Mouse (Mus musculus): ENCODE data around the gene Ppp2r2d. TPM values are rescaled to one million over a fixed set of nuclear protein-coding genes. Genes with fewer than 3 reads are reported as not detected.
A peak's percentile ranks its signal among the peaks of the same experiment; 100 is the strongest.

Ppp2r2d gene
- polyA plus RNA-seq, 1 experiment from 2014 or later: 45.3 TPM

DNA sequence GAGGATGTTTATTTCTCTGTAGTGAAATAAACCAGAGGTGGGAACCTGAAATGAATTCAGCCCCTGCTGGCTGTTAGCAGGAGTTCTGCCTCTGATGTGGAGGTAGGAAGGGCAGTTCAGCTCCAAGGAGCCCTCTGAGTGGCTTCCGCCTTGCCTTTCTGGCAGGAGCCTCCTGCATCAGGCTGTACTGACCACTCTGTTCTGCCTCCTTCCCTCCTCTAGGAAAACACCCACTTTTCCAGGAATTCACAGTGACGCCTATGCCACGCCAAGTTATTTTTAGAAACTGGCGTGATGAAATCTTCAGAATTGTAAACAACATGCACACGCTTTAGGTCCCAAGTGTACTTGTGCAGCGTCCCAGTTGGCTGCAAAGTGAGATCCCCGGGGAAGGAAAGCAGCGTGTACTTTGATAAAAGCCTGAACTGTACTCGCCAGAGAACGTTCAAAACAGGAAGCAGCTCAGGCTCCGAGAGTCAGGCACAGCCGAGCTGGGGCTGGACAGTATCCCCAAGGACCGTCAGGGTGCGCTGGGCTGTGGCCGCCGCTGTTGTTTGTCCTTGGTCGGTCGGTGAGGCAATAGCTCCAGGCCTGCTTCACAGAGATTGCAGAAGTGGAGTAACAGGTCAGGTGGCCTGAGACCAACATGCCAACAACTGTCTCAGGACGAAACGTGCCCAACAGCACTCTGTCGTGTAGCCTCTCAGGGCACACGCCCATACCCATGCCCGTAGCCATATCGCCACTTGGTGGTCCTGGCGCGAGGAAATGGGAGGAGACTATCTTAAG, 73.5 kb downstream of the Ppp2r2d start:
- CTCF ChIA-PET: no interaction called here
- no peaks in the 10 kb centered on the region for H3K27me3 ChIP-seq
- in situ Hi-C loops (cut with MboI; ENCODE audit: low pct_unique_long_range_greater_than_20kb): no loop called here
- ATAC-seq (peak; percentile 80), DNase-seq (ENCODE audit: low read depth, low spot score) (no peak)
- POLR2A ChIA-PET: no interaction called here
- no peak for TF ChIP-seq CTCF (IDR thresholded peaks at IDR 0.05)

GRCm38 (mm10) chr7:138921611-138922010, 75.7 kb downstream of the Ppp2r2d start:
- ChIA-PET CTCF (interaction anchor here (4.5 kb wide), 1 partner anchor 78 kb away, joined by 74 read pairs; the partner anchor contains the start of genes Mapk1ip1 and Ppp2r2d), POLR2A (interaction anchor here (0.6 kb wide), 1 partner anchor 73 kb away, joined by 3 read pairs; no protein-coding TSS in a partner anchor)
- no peaks in the 10 kb centered on the region for H3K27me3 ChIP-seq
- no peak for DNase-seq (ENCODE audit: low read depth, low spot score)
- in situ Hi-C loops (cut with MboI; ENCODE audit: low pct_unique_long_range_greater_than_20kb): loop anchor here (5.0 kb wide), 2 partner anchors 79 to 1444 kb away; no protein-coding TSS in a partner anchor
- no peak for ATAC-seq
- no peak for TF ChIP-seq CTCF (IDR thresholded peaks at IDR 0.05)

DNA sequence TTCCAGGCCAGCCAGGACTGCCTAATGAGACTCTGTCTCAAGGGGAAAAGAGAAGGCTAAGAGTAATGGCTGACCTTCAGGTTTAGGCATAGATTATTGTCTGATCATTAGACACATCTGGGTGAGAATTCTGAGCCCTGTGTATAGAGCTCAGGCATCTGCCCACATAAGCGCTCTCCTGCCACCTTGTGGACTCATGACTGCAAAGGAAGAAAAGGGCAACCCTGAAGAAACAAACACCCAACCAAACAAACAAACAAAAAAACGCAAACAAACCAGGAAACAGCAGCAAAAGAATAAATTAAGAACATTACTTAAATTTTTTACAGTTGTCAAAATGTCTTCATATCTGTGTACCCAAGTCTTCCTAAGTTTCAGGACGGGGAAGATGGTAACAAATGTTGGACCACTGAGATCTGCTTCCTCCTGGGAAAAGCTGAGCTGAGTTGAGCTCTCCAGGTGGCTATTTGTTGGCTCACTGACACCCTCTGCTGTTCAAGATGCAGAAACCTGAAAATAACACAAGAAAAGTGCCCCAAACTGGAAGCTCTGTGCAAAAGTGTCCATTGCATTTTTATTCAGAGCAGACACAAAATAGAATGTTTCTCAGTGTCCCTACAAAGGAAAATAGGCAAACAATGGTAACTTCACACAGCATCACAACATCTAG, 78.0 kb downstream of the Ppp2r2d start:
- H3K27me3 ChIP-seq: peaks cover 2% of the 10 kb centered on the region
- peak; percentile 41 for ATAC-seq
- peak; percentile 74 for TF ChIP-seq CTCF (IDR thresholded peaks at IDR 0.05)
- no peak for DNase-seq (ENCODE audit: low read depth, low spot score)
- ChIA-PET CTCF (interaction anchor here (0.7 to 4.5 kb wide), 14 partner anchors 14 to 1446 kb away, joined by 3 to 74 read pairs (median 4); partner anchors contain the start of genes Mapk1ip1 and Ppp2r2d), POLR2A (no interaction called here)
- in situ Hi-C loops (cut with MboI; ENCODE audit: low pct_unique_long_range_greater_than_20kb): loop anchor here (5.0 kb wide), 2 partner anchors 82 to 1447 kb away; no protein-coding TSS in a partner anchor

DNA sequence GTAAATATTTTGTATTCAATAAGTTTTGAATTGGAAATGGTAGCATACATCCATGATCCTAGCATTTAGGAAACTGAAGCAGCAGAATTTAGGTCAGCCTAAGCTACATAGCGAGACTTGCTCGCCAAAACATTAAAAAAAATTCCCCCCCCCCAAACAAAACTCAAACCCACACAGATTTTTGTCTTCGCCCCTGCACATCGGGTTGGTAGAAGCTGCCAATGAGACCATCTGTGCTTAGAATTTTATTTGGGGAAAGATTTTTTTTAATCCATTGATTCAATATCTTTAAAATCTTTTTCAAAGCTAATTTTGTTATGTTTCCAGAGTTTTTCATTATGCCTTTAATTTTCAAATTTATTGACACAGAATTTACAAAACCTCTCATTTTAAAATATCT, 82.6 kb downstream of the Ppp2r2d start:
- ChIA-PET POLR2A (no interaction called here), CTCF (no interaction called here)
- peaks cover 2% of the 10 kb centered on the region for H3K27me3 ChIP-seq
- ATAC-seq (no peak), DNase-seq (ENCODE audit: low read depth, low spot score) (no peak)
- in situ Hi-C loops (cut with MboI; ENCODE audit: low pct_unique_long_range_greater_than_20kb): no loop called here
- TF ChIP-seq CTCF (IDR thresholded peaks at IDR 0.05): no peak

Other genes starting within 250 kb of the Ppp2r2d start
- 18.3 TPM for gene Mapk1ip1, start 194 bp downstream of the Ppp2r2d start, polyA plus RNA-seq (2021)
- gene Bnip3, start 63.4 kb downstream of the Ppp2r2d start, polyA plus RNA-seq (2021): 130 TPM
- gene Jakmip3, start 94.7 kb downstream of the Ppp2r2d start, polyA plus RNA-seq (2021): not detected
- not detected for gene Dpysl4, start 239.9 kb downstream of the Ppp2r2d start, polyA plus RNA-seq (2021)

All from Patski (cell line).